1 mouse cellular context compared by ENCODE assay signal in the genomic region with DNA sequence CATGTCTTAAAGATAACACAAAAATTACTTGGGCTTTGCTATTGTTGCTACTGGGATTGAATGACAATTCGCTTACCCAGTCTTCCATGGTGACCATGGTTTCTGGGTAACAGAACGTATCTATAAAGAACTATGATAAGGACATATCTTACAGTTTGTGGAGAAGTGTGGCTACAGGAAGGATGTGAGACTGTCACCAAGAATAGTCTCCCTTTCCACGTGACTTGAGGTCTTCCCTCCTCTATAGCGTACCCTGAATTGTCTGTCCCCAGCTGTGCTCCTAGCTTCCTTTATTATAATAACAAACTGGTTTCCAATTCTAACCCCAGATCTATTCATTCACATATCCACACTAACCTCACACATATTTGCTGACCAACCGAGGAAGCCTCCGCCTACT.
TF ChIP-seq lines count a peak whose summit lies in the region.

No protein-coding gene starts in this region.

TF ChIP-seq in MEL, 35 proteins besides CTCF, POLR2A, EP300 and RAD21 (continued from another document):
- TF ChIP-seq E2F4 (IDR thresholded peaks at IDR 0.05; ENCODE audit: borderline replicate concordance, low read depth, low read length) (no peak), MEF2A (IDR thresholded peaks at IDR 0.05; ENCODE audit: extremely low read depth, insufficient replicate concordance, low read depth, low read length, poor library complexity, severe bottlenecking) (no peak), USF1 (IDR thresholded peaks at IDR 0.05; ENCODE audit: low read depth, low read length) (peak; percentile 79), UBTF (IDR thresholded peaks at IDR 0.05; ENCODE audit: borderline replicate concordance, insufficient read depth, low read depth, low read length) (no peak), SMC3 (IDR thresholded peaks at IDR 0.05; ENCODE audit: low read depth, low read length) (no peak), SIN3A (IDR thresholded peaks at IDR 0.05; ENCODE audit: low read length) (no peak), MAFK (IDR thresholded peaks at IDR 0.05; ENCODE audit: borderline replicate concordance, low read depth, low read length) (no peak), MAZ (IDR thresholded peaks at IDR 0.05; ENCODE audit: low read depth, low read length) (no peak), ETS1 (IDR thresholded peaks at IDR 0.05; ENCODE audit: low read depth, low read length) (no peak), MYC (IDR thresholded peaks at IDR 0.05; ENCODE audit: low read depth, low read length) (0 out of 2 replicates have a peak, but pooled peaks have one; percentile 49), BHLHE40 (IDR thresholded peaks at IDR 0.05; ENCODE audit: borderline replicate concordance, low read depth, low read length) (peak; percentile 62; the same call in 1 of the 2 replicates), POLR2AphosphoS5 (IDR thresholded peaks at IDR 0.05; ENCODE audit: borderline replicate concordance, low read depth, low read length) (no peak)
